Mouse (Mus musculus) liver, embryonic 14.5 days (tissue): Measurements from ENCODE around the gene Sgcd.

Experiments
- CTCF ChIP-seq: IDR thresholded peaks from 2 replicates; pipeline ENCODE4 v1.5.1; 2016; ENCODE audit warnings: antibody characterized with exemption, low read depth, control low read depth
- EP300 ChIP-seq: IDR thresholded peaks from 2 replicates; pipeline ENCODE4 v1.6.1; 2016; ENCODE audit warnings: antibody characterized with exemption, low read depth

GRCm38 (mm10) chr11:47073538-47073937 is 915.2 kb downstream of the Sgcd start:
- no peak for TF ChIP-seq CTCF
- TF ChIP-seq EP300 = no peak
